Mouse (Mus musculus): ENCODE results near the gene Nacc1. TPM values are rescaled to one million over a fixed set of nuclear protein-coding genes. Genes with fewer than 3 reads are reported as not detected.

Nacc1 gene
- polyA plus RNA-seq, 1 experiment from 2014 or later = 15.3 TPM

GRCm38 (mm10) chr8:84621102-84621625 lies 66.5 kb downstream of the Nacc1 start:
- 79% methylated on average over 8 of the region's 8 CpGs for whole genome bisulfite sequencing
- ATAC-seq (ENCODE audit: low read depth) = no peak
- H3K36me3 ChIP-seq (ENCODE audit: control insufficient read depth, insufficient read depth, low read length) = 0 out of 2 replicates have a peak, but pooled peaks cover 7% of the 10 kb centered on the region
- no peak overlapping the region for H3K9ac ChIP-seq (replicated peaks; ENCODE audit: low read depth, low read length)
- H3K27me3 ChIP-seq (ENCODE audit: control insufficient read depth, insufficient read depth, low read length) = no peaks in the 10 kb centered on the region
- no peak overlapping the region for H3K4me3 ChIP-seq (ENCODE audit: low read depth, low read length)
- H3K4me1 ChIP-seq (ENCODE audit: control insufficient read depth, insufficient read depth, low read length) = 0 out of 2 replicates have a peak, but pooled peaks cover 3% of the 10 kb centered on the region
- no peaks in the 10 kb centered on the region for H3K9me3 ChIP-seq (ENCODE audit: control insufficient read depth, low read length)
- H3K4me2 ChIP-seq (ENCODE audit: low read depth, low read length) = no peak overlapping the region
- H3K27ac ChIP-seq (ENCODE audit: low read depth, low read length) = no peak overlapping the region

Other genes with a start within 250 kb of the Nacc1 start
- 14.4 and 20.9 TPM in 2 replicates for gene Ier2, start 25.0 kb downstream of the Nacc1 start, polyA plus RNA-seq (2014; fragmentation: Nextera tagmentation; extraction: Ambion mirVana)
- 59.8 and 70.2 TPM in 2 replicates for gene Trmt1, start 1.6 kb downstream of the Nacc1 start, polyA plus RNA-seq (2014; fragmentation: Nextera tagmentation; extraction: Ambion mirVana)
- 1.3 and 3.6 TPM in 2 replicates for gene Lyl1, start 13.6 kb upstream of the Nacc1 start, polyA plus RNA-seq (2014; fragmentation: Nextera tagmentation; extraction: Ambion mirVana)
- 0.76 and 1.8 TPM in 2 replicates for gene G430095P16Rik, start 35.1 kb upstream of the Nacc1 start, polyA plus RNA-seq (2014; fragmentation: Nextera tagmentation; extraction: Ambion mirVana)
- gene Nfix, start 112.5 kb upstream of the Nacc1 start, polyA plus RNA-seq (2014; fragmentation: Nextera tagmentation; extraction: Ambion mirVana) = 68.2 and 91.5 TPM in 2 replicates
- gene Dand5, start 135.0 kb upstream of the Nacc1 start, polyA plus RNA-seq (2014; fragmentation: Nextera tagmentation; extraction: Ambion mirVana) = 12.3 and 16.9 TPM in 2 replicates
- gene Gadd45gip1, start 143.7 kb upstream of the Nacc1 start, polyA plus RNA-seq (2014; fragmentation: Nextera tagmentation; extraction: Ambion mirVana) = 33.1 and 39.8 TPM in 2 replicates
- 69.4 and 78.1 TPM in 2 replicates for gene Rad23a, start 152.8 kb upstream of the Nacc1 start, polyA plus RNA-seq (2014; fragmentation: Nextera tagmentation; extraction: Ambion mirVana)
- 615 and 623 TPM in 2 replicates for gene Calr, start 159.1 kb upstream of the Nacc1 start, polyA plus RNA-seq (2014; fragmentation: Nextera tagmentation; extraction: Ambion mirVana)
- 90.9 and 98.2 TPM in 2 replicates for gene Farsa, start 169.1 kb upstream of the Nacc1 start, polyA plus RNA-seq (2014; fragmentation: Nextera tagmentation; extraction: Ambion mirVana)
- gene Syce2, start 184.2 kb upstream of the Nacc1 start, polyA plus RNA-seq (2014; fragmentation: Nextera tagmentation; extraction: Ambion mirVana) = 14.2 and 24.5 TPM in 2 replicates
- 33.5 and 34.2 TPM in 2 replicates for gene Gcdh, start 206.1 kb upstream of the Nacc1 start, polyA plus RNA-seq (2014; fragmentation: Nextera tagmentation; extraction: Ambion mirVana)
- gene Klf1, start 214.1 kb upstream of the Nacc1 start, polyA plus RNA-seq (2014; fragmentation: Nextera tagmentation; extraction: Ambion mirVana) = 0.44 and 0.80 TPM in 2 replicates
- gene Dnase2a, start 220.7 kb upstream of the Nacc1 start, polyA plus RNA-seq (2014; fragmentation: Nextera tagmentation; extraction: Ambion mirVana) = 5.0 and 5.3 TPM in 2 replicates
- gene Mast1, start 249.5 kb upstream of the Nacc1 start, polyA plus RNA-seq (2014; fragmentation: Nextera tagmentation; extraction: Ambion mirVana) = 75.6 and 79.8 TPM in 2 replicates